8 mouse cellular contexts compared by ENCODE assay signal in genomic region chr6:142964076-142964530, GRCm38 (mm10). TPM values are rescaled to one million over a fixed set of nuclear protein-coding genes. Genes with fewer than 3 reads are reported as not detected.
DNase-seq lines count a peak whose midpoint lies in the region; ATAC-seq and TF ChIP-seq lines count a peak whose summit lies in the region.

TSS of gene St8sia1 (minus strand) at chr6:142964452.

- TF ChIP-seq CTCF in kidney, postnatal 0 days (IDR thresholded peaks at IDR 0.05; ENCODE audit: low read depth) = no peak

- no peaks in the 10 kb centered on the region for H3K36me3 ChIP-seq in lung, embryonic 15.5 days
- H3K36me3 ChIP-seq in kidney, postnatal 0 days (ENCODE audit: insufficient read depth, low read length) = no peaks in the 10 kb centered on the region
- no peaks in the 10 kb centered on the region for H3K36me3 ChIP-seq in liver, embryonic 12.5 days

- H3K27ac ChIP-seq in lung, embryonic 15.5 days = no peak within 1 kb of the TSS
- 0 out of 2 replicates have a peak within 1 kb of the TSS, but pooled peaks have one; percentile 5 for H3K27ac ChIP-seq in kidney, postnatal 0 days
- H3K27ac ChIP-seq in liver, embryonic 12.5 days = no peak within 1 kb of the TSS

- peaks cover 31% of the 10 kb centered on the region for H3K27me3 ChIP-seq in lung, embryonic 15.5 days
- peaks cover 8% of the 10 kb centered on the region; the same call in 1 of the 2 replicates for H3K27me3 ChIP-seq in kidney, postnatal 0 days (ENCODE audit: insufficient read depth, low read length)
- H3K27me3 ChIP-seq in liver, embryonic 12.5 days (replicated peaks) = peaks cover 49% of the 10 kb centered on the region

- DNase-seq in lung, postnatal 36 days = no peak
- peak; percentile 81 for DNase-seq in cerebellum, adult 9-10 months
- DNase-seq in frontal cortex, postnatal 25 days (ENCODE audit: low spot score in 2 of 2) = peak; percentile 43 to 53
- peak; percentile 44 for DNase-seq in kidney, postnatal 0 days (ENCODE audit: low spot score)
- peak; percentile 70 for DNase-seq in right cerebral cortex, adult 18-20 months
- no peak for DNase-seq in ovary, postnatal 10 days (ENCODE audit: low spot score)

- WGBS in lung, embryonic 15.5 days = under 1% methylated on average over 45 of the region's 45 CpGs
- WGBS in kidney, postnatal 0 days = under 1% methylated on average over 45 of the region's 45 CpGs
- WGBS in liver, embryonic 12.5 days (ENCODE audit: insufficient replicate concordance) = 1% methylated on average over 45 of the region's 45 CpGs

- peak within 1 kb of the TSS; percentile 50 for H3K4me3 ChIP-seq in lung, embryonic 15.5 days
- peak within 1 kb of the TSS; percentile 59 for H3K4me3 ChIP-seq in kidney, postnatal 0 days (replicated peaks; ENCODE audit: low read depth, low read length)
- H3K4me3 ChIP-seq in liver, embryonic 12.5 days = peak within 1 kb of the TSS; percentile 54

- peaks cover 9% of the 10 kb centered on the region; the same call in 1 of the 2 replicates for H3K4me1 ChIP-seq in lung, embryonic 15.5 days
- H3K4me1 ChIP-seq in kidney, postnatal 0 days (replicated peaks; ENCODE audit: insufficient read depth, low read length) = 0 out of 2 replicates have a peak, but pooled peaks cover 3% of the 10 kb centered on the region
- peaks cover 15% of the 10 kb centered on the region; the same call in 1 of the 2 replicates for H3K4me1 ChIP-seq in liver, embryonic 12.5 days

- H3K9ac ChIP-seq in lung, embryonic 15.5 days = peak within 1 kb of the TSS; percentile 19; the same call in 1 of the 2 replicates
- H3K9ac ChIP-seq in kidney, postnatal 0 days (ENCODE audit: low read depth, low read length) = peak within 1 kb of the TSS; percentile 59
- H3K9ac ChIP-seq in liver, embryonic 12.5 days = peak within 1 kb of the TSS; percentile 44; the same call in 1 of the 2 replicates

- peak within 1 kb of the TSS; percentile 98 for H3K4me2 ChIP-seq in lung, embryonic 15.5 days
- peak within 1 kb of the TSS; percentile 98 for H3K4me2 ChIP-seq in kidney, postnatal 0 days (ENCODE audit: low read length)
- peak within 1 kb of the TSS; percentile 74 for H3K4me2 ChIP-seq in liver, embryonic 12.5 days

- peak; percentile 49; the same call in 1 of the 2 replicates for ATAC-seq in lung, embryonic 15.5 days (ENCODE audit: borderline replicate concordance, extremely low read depth, low FRiP score, low TSS enrichment)
- ATAC-seq in kidney, postnatal 0 days (replicated peaks; ENCODE audit: low FRiP score, low read depth) = peak; percentile 25
- peak; percentile 33; the same call in 1 of the 2 replicates for ATAC-seq in liver, embryonic 12.5 days

- H3K9me3 ChIP-seq in lung, embryonic 15.5 days = no peaks in the 10 kb centered on the region
- H3K9me3 ChIP-seq in kidney, postnatal 0 days (replicated peaks; ENCODE audit: low read length) = no peaks in the 10 kb centered on the region
- H3K9me3 ChIP-seq in liver, embryonic 12.5 days (replicated peaks) = no peaks in the 10 kb centered on the region

RNA-seq across cellular contexts. Expression of gene St8sia1, which starts in this region (rescaled TPM):
- polyA plus RNA-seq in lung, embryonic 15.5 days (2015; fragmentation: Nextera tagmentation; extraction: Ambion mirVana) = 0.42 and 0.46 TPM in 2 replicates
- polyA plus RNA-seq in kidney, postnatal 0 days (2015; fragmentation: Nextera tagmentation; extraction: Ambion mirVana) = 2.3 and 2.4 TPM in 2 replicates
- 0.67 TPM in 2 replicates for polyA plus RNA-seq in liver, embryonic 12.5 days (2016; fragmentation: Nextera tagmentation; extraction: Ambion mirVana)

Comparison
In these comparisons a context has a peak if more than half of its experiments do, and no peak if none do; other contexts are left out.
1. Peak in ATAC-seq, H3K4me3 ChIP-seq, H3K9ac ChIP-seq and H3K4me2 ChIP-seq in lung, embryonic 15.5 days; RNA of the gene not detected or under 1 TPM.
2. Peak in ATAC-seq, H3K4me3 ChIP-seq, H3K9ac ChIP-seq and H3K4me2 ChIP-seq in liver, embryonic 12.5 days; RNA of the gene not detected or under 1 TPM.
3. DNase-seq: peak in cerebellum, adult 9-10 months (single experiment), frontal cortex, postnatal 25 days (2 of 2), kidney, postnatal 0 days (single experiment) and right cerebral cortex, adult 18-20 months (single experiment); none in lung, postnatal 36 days (single experiment) and ovary, postnatal 10 days (single experiment).
4. Peak in every context shown above with its lines, with median percentiles within 50 percentile points of each other: ATAC-seq, H3K4me2 ChIP-seq, H3K4me3 ChIP-seq and H3K9ac ChIP-seq.